Mouse (Mus musculus): ENCODE results near the gene Fnbp1. TPM values are rescaled to one million over a fixed set of nuclear protein-coding genes. Genes with fewer than 3 reads are reported as not detected.

The Fnbp1 gene
- polyA plus RNA-seq, 1 experiment from 2014 or later = 19.4 TPM

- Histone ChIP-seq H3K4me3 (no peak overlapping the region), H3K9me3 (no peaks in the 10 kb centered on the region), H3K27ac (replicated peaks) (no peak overlapping the region), H3K27me3 (no peaks in the 10 kb centered on the region), H3K4me1 (no peaks in the 10 kb centered on the region), H3K36me3 (peaks cover 18% of the 10 kb centered on the region), H3K9ac (replicated peaks) (no peak overlapping the region), H3K4me2 (replicated peaks) (no peak overlapping the region)
- no peak for ATAC-seq (replicated peaks)
- WGBS = 30% methylated on average over 5 of the region's 5 CpGs
Measured at GRCm38 (mm10) chr2:31024618-31025370, 117.0 kb downstream of the Fnbp1 start.

- Histone ChIP-seq H3K4me2 (replicated peaks) (no peak overlapping the region), H3K9ac (replicated peaks) (no peak overlapping the region), H3K9me3 (no peaks in the 10 kb centered on the region), H3K4me3 (no peak overlapping the region), H3K4me1 (no peaks in the 10 kb centered on the region), H3K27ac (replicated peaks) (no peak overlapping the region), H3K27me3 (no peaks in the 10 kb centered on the region), H3K36me3 (peaks cover 26% of the 10 kb centered on the region)
- WGBS = 75% methylated on average over 5 of the region's 5 CpGs
- ATAC-seq (replicated peaks) = no peak
Measured at GRCm38 (mm10) chr2:31023940-31024339, 117.9 kb downstream of the Fnbp1 start.

- no peak overlapping the region for H3K9ac ChIP-seq (replicated peaks)
- H3K9me3 ChIP-seq = no peaks in the 10 kb centered on the region
- peaks cover 42% of the 10 kb centered on the region for H3K36me3 ChIP-seq
- no peak overlapping the region for H3K27ac ChIP-seq (replicated peaks)
- ATAC-seq (replicated peaks) = no peak
- 91% methylated on average over 2 of the region's 2 CpGs for WGBS
- no peaks in the 10 kb centered on the region for H3K4me1 ChIP-seq
- no peak overlapping the region for H3K4me2 ChIP-seq (replicated peaks)
- H3K4me3 ChIP-seq = no peak overlapping the region
- H3K27me3 ChIP-seq = no peaks in the 10 kb centered on the region
Measured at GRCm38 (mm10) chr2:31020202-31020601, 121.6 kb downstream of the Fnbp1 start.

- Histone ChIP-seq H3K4me3 (no peak overlapping the region), H3K27me3 (no peaks in the 10 kb centered on the region), H3K9me3 (no peaks in the 10 kb centered on the region), H3K4me2 (replicated peaks) (no peak overlapping the region), H3K36me3 (peaks cover 42% of the 10 kb centered on the region), H3K27ac (replicated peaks) (no peak overlapping the region), H3K4me1 (no peaks in the 10 kb centered on the region), H3K9ac (replicated peaks) (no peak overlapping the region)
- no peak for ATAC-seq (replicated peaks)
- 90% methylated on average over 8 of the region's 8 CpGs for WGBS
Measured at GRCm38 (mm10) chr2:31019011-31019410, 122.8 kb downstream of the Fnbp1 start.

GRCm38 (mm10) chr2:31018519-31018918 lies 123.3 kb downstream of the Fnbp1 start:
- no peak overlapping the region for H3K9ac ChIP-seq (replicated peaks)
- ATAC-seq (replicated peaks) = no peak
- no peaks in the 10 kb centered on the region for H3K9me3 ChIP-seq
- H3K4me2 ChIP-seq (replicated peaks) = no peak overlapping the region
- H3K27ac ChIP-seq (replicated peaks) = no peak overlapping the region
- 88% methylated on average over 8 of the region's 8 CpGs for WGBS
- H3K4me1 ChIP-seq = no peaks in the 10 kb centered on the region
- H3K36me3 ChIP-seq = peaks cover 42% of the 10 kb centered on the region
- H3K4me3 ChIP-seq = no peak overlapping the region
- H3K27me3 ChIP-seq = no peaks in the 10 kb centered on the region

- H3K4me2 ChIP-seq (replicated peaks) = no peak overlapping the region
- H3K9me3 ChIP-seq = no peaks in the 10 kb centered on the region
- ATAC-seq (replicated peaks) = no peak
- H3K36me3 ChIP-seq = peaks cover 48% of the 10 kb centered on the region
- H3K9ac ChIP-seq (replicated peaks) = no peak overlapping the region
- H3K4me3 ChIP-seq = no peak overlapping the region
- H3K27ac ChIP-seq (replicated peaks) = no peak overlapping the region
- H3K4me1 ChIP-seq = no peaks in the 10 kb centered on the region
- WGBS = 94% methylated on average over 18 of the region's 18 CpGs
- no peaks in the 10 kb centered on the region for H3K27me3 ChIP-seq
Measured at GRCm38 (mm10) chr2:31017625-31018317, 124.0 kb downstream of the Fnbp1 start.

GRCm38 (mm10) chr2:31013371-31014120 lies 128.3 kb downstream of the Fnbp1 start:
- Histone ChIP-seq H3K27ac (replicated peaks) (no peak overlapping the region), H3K4me1 (no peaks in the 10 kb centered on the region), H3K9ac (replicated peaks) (no peak overlapping the region), H3K4me2 (replicated peaks) (no peak overlapping the region), H3K4me3 (no peak overlapping the region), H3K27me3 (no peaks in the 10 kb centered on the region), H3K9me3 (no peaks in the 10 kb centered on the region), H3K36me3 (peaks cover 36% of the 10 kb centered on the region)
- ATAC-seq (replicated peaks) = no peak
- WGBS = 79% methylated on average over 14 of the region's 14 CpGs

- H3K9ac ChIP-seq (replicated peaks) = no peak overlapping the region
- H3K4me3 ChIP-seq = no peak overlapping the region
- H3K4me1 ChIP-seq = no peaks in the 10 kb centered on the region
- H3K9me3 ChIP-seq = no peaks in the 10 kb centered on the region
- H3K27ac ChIP-seq (replicated peaks) = no peak overlapping the region
- WGBS = 91% methylated on average over 5 of the region's 5 CpGs
- H3K4me2 ChIP-seq (replicated peaks) = no peak overlapping the region
- no peaks in the 10 kb centered on the region for H3K27me3 ChIP-seq
- no peak for ATAC-seq (replicated peaks)
- H3K36me3 ChIP-seq = peaks cover 56% of the 10 kb centered on the region
Measured at GRCm38 (mm10) chr2:31007208-31007607, 134.6 kb downstream of the Fnbp1 start.

GRCm38 (mm10) chr2:31006434-31006833 lies 135.4 kb downstream of the Fnbp1 start:
- Histone ChIP-seq H3K4me1 (no peaks in the 10 kb centered on the region), H3K9ac (replicated peaks) (no peak overlapping the region), H3K36me3 (peaks cover 59% of the 10 kb centered on the region), H3K27me3 (no peaks in the 10 kb centered on the region), H3K9me3 (no peaks in the 10 kb centered on the region), H3K4me3 (no peak overlapping the region), H3K4me2 (replicated peaks) (no peak overlapping the region), H3K27ac (replicated peaks) (no peak overlapping the region)
- no peak for ATAC-seq (replicated peaks)
- 84% methylated on average over 5 of the region's 5 CpGs for WGBS

- peaks cover 55% of the 10 kb centered on the region for H3K36me3 ChIP-seq
- WGBS = 84% methylated on average over 2 of the region's 2 CpGs
- H3K4me2 ChIP-seq (replicated peaks) = no peak overlapping the region
- no peak overlapping the region for H3K4me3 ChIP-seq
- H3K27ac ChIP-seq (replicated peaks) = no peak overlapping the region
- ATAC-seq (replicated peaks) = no peak
- H3K4me1 ChIP-seq = no peaks in the 10 kb centered on the region
- no peak overlapping the region for H3K9ac ChIP-seq (replicated peaks)
- no peaks in the 10 kb centered on the region for H3K27me3 ChIP-seq
- no peaks in the 10 kb centered on the region for H3K9me3 ChIP-seq
Measured at GRCm38 (mm10) chr2:31005453-31005852, 136.4 kb downstream of the Fnbp1 start.

GRCm38 (mm10) chr2:31002857-31003256 lies 139.0 kb downstream of the Fnbp1 start:
- ATAC-seq (replicated peaks) = no peak
- no peaks in the 10 kb centered on the region for H3K27me3 ChIP-seq
- no peak overlapping the region for H3K4me2 ChIP-seq (replicated peaks)
- no peak overlapping the region for H3K4me3 ChIP-seq
- no peak overlapping the region for H3K27ac ChIP-seq (replicated peaks)
- no peaks in the 10 kb centered on the region for H3K4me1 ChIP-seq
- 93% methylated on average over 10 of the region's 10 CpGs for WGBS
- H3K9ac ChIP-seq (replicated peaks) = no peak overlapping the region
- peaks cover 51% of the 10 kb centered on the region for H3K36me3 ChIP-seq
- no peaks in the 10 kb centered on the region for H3K9me3 ChIP-seq

All from forebrain, embryonic 15.5 days (tissue).